Mouse (Mus musculus): Measurements from ENCODE around the gene Fbxo27. TPM values are rescaled to one million over a fixed set of nuclear protein-coding genes. Genes with fewer than 3 reads are reported as not detected.
A peak's percentile ranks its signal among the peaks of the same experiment; 100 is the strongest.
"Not testable (repeated sequence)": the region's sequence is repeated elsewhere in the genome, so short reads cannot be mapped to it uniquely, and the experiment has no call there.

The Fbxo27 gene
- polyA plus RNA-seq, 1 experiment, result 9.6 TPM

DNA sequence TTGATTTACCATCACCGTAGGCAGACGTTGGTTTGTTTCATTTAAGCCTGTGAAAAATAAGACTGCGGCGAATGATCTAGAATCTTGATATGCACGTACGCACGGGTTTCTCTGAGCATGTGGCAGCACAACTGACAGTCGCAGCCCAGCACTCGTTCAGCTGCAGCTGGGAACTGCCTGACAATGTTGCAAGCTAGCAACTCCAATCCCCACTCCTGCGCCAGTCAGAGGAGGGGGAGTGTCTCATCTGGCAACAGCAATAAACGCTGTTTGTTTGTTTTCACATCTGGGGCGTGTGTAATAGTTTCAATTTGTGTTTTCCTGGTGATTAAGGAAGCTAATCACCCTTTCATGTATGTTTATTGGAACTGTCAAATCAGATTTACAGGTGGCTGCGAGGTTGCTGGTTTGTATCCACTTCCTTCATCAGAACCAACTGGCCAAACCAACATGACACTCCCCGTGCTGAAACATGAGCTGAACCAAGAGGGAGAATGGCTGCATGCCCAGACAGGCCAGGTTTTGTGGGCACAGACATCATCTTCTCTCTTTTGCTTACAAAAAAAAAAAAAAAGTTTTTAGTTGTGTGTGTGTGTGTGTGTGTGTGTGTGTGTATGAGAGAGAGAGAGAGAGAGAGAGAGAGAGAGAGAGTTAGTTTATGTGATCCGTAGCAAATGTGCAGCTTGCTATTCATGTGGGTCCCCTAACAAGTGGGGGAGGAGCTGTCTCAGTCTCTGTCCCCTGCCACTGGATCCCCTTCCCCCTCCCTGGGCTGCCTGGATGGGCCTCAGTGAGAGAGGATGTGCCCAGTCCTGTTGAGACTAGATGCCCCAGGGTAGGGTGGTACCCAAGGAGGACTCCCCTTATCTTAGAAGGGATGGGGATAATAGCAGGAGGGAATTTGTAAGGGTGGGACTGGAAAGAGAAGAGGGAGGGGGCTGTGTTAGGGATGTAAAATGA is 26.7 kb upstream of the Fbxo27 start:
- H3K4me1 ChIP-seq (ENCODE audit: control insufficient read depth, insufficient read depth, low read length), result peaks cover 2% of the 10 kb centered on the region
- no peaks in the 10 kb centered on the region for H3K9me3 ChIP-seq (replicated peaks; ENCODE audit: control insufficient read depth, insufficient read depth, low read length, poor library complexity, severe bottlenecking)
- H3K4me3 ChIP-seq (ENCODE audit: low read depth, low read length), result no peak overlapping the region
- H3K27me3 ChIP-seq (ENCODE audit: control insufficient read depth, insufficient read depth, low read length, poor library complexity, severe bottlenecking), result no peaks in the 10 kb centered on the region
- no peak overlapping the region; the same call in 1 of the 2 replicates for H3K9ac ChIP-seq (ENCODE audit: low read depth, poor library complexity, severe bottlenecking)
- TF ChIP-seq POLR2A (IDR thresholded peaks at IDR 0.05; ENCODE audit: insufficient read depth, low read length) (no peak), CTCF (IDR thresholded peaks at IDR 0.05; ENCODE audit: low read depth, low read length) (no peak), EP300 (IDR thresholded peaks at IDR 0.05; ENCODE audit: insufficient read depth, low read depth, low read length) (no peak)
- no peaks in the 10 kb centered on the region for H3K36me3 ChIP-seq (ENCODE audit: control insufficient read depth, insufficient read depth, low read length, poor library complexity, severe bottlenecking)
- peak overlapping the region; percentile 3 for H3K27ac ChIP-seq (ENCODE audit: insufficient read depth, low read length)

DNA sequence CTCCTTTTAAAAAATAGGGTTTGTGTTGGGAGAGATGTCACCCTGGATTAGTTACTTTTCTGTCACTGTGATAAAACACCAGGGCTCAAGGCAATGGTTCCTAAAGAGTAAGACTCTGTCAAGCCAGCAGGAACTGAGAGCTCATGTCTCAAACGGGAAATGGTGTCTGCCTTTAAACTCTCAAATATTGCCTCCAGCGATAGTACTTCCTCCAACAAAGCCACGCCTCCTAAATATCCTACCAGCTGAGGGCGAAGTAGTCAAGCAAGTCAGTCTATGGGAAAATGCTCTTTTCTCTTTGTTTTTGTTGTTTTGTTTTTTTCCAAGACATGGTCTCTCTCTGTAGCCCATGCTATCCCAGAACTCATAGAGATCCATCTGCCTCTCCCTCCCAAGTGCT is 21.5 kb upstream of the Fbxo27 start:
- TF ChIP-seq POLR2A (IDR thresholded peaks at IDR 0.05; ENCODE audit: insufficient read depth, low read length) (no peak), EP300 (IDR thresholded peaks at IDR 0.05; ENCODE audit: insufficient read depth, low read depth, low read length) (no peak), CTCF (IDR thresholded peaks at IDR 0.05; ENCODE audit: low read depth, low read length) (no peak)
- no peak overlapping the region for H3K4me3 ChIP-seq (ENCODE audit: low read depth, low read length)
- H3K9me3 ChIP-seq (replicated peaks; ENCODE audit: control insufficient read depth, insufficient read depth, low read length, poor library complexity, severe bottlenecking), result 0 out of 2 replicates have a peak, but pooled peaks cover 2% of the 10 kb centered on the region
- no peaks in the 10 kb centered on the region for H3K36me3 ChIP-seq (ENCODE audit: control insufficient read depth, insufficient read depth, low read length, poor library complexity, severe bottlenecking)
- no peak overlapping the region for H3K27ac ChIP-seq (ENCODE audit: insufficient read depth, low read length)
- peaks cover 4% of the 10 kb centered on the region for H3K4me1 ChIP-seq (ENCODE audit: control insufficient read depth, insufficient read depth, low read length)
- no peaks in the 10 kb centered on the region for H3K27me3 ChIP-seq (ENCODE audit: control insufficient read depth, insufficient read depth, low read length, poor library complexity, severe bottlenecking)
- H3K9ac ChIP-seq (ENCODE audit: low read depth, poor library complexity, severe bottlenecking), result no peak overlapping the region

GRCm38 (mm10) chr7:28672276-28672675 is 20.4 kb upstream of the Fbxo27 start:
- Histone ChIP-seq H3K27ac (ENCODE audit: insufficient read depth, low read length) (no peak overlapping the region), H3K9me3 (replicated peaks; ENCODE audit: control insufficient read depth, insufficient read depth, low read length, poor library complexity, severe bottlenecking) (0 out of 2 replicates have a peak, but pooled peaks cover 2% of the 10 kb centered on the region), H3K9ac (ENCODE audit: low read depth, poor library complexity, severe bottlenecking) (no peak overlapping the region), H3K4me3 (ENCODE audit: low read depth, low read length) (no peak overlapping the region), H3K36me3 (ENCODE audit: control insufficient read depth, insufficient read depth, low read length, poor library complexity, severe bottlenecking) (no peaks in the 10 kb centered on the region), H3K27me3 (ENCODE audit: control insufficient read depth, insufficient read depth, low read length, poor library complexity, severe bottlenecking) (no peaks in the 10 kb centered on the region), H3K4me1 (ENCODE audit: control insufficient read depth, insufficient read depth, low read length) (peaks cover 2% of the 10 kb centered on the region)
- TF ChIP-seq CTCF (IDR thresholded peaks at IDR 0.05; ENCODE audit: low read depth, low read length) (no peak), POLR2A (IDR thresholded peaks at IDR 0.05; ENCODE audit: insufficient read depth, low read length) (no peak), EP300 (IDR thresholded peaks at IDR 0.05; ENCODE audit: insufficient read depth, low read depth, low read length) (no peak)

DNA sequence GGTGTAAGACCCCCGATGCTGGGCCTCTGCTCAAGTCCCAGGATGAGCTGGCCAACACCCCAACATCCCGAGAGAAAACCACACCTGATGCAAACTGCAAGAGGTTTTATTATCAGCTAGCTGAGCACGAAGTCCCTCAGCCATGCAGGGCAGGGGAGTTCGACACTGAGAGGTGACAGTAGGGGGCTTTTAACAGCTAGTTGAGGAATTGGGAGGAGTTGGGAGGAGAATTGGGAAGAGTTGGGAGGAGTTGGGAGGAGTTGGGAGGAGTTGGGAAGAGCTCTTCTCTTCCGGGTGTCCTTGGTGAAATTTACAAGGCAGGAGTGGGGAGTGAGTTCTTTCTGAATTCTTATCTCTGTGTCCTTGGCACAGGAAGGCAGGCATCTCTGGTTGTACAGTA is 19.9 kb upstream of the Fbxo27 start:
- not testable (repeated sequence) for H3K4me1 ChIP-seq (ENCODE audit: control insufficient read depth, insufficient read depth, low read length); H3K9ac ChIP-seq (ENCODE audit: low read depth, poor library complexity, severe bottlenecking); H3K9me3 ChIP-seq (replicated peaks; ENCODE audit: control insufficient read depth, insufficient read depth, low read length, poor library complexity, severe bottlenecking); H3K36me3 ChIP-seq (ENCODE audit: control insufficient read depth, insufficient read depth, low read length, poor library complexity, severe bottlenecking); H3K27me3 ChIP-seq (ENCODE audit: control insufficient read depth, insufficient read depth, low read length, poor library complexity, severe bottlenecking); H3K27ac ChIP-seq (ENCODE audit: insufficient read depth, low read length); H3K4me3 ChIP-seq (ENCODE audit: low read depth, low read length)

DNA sequence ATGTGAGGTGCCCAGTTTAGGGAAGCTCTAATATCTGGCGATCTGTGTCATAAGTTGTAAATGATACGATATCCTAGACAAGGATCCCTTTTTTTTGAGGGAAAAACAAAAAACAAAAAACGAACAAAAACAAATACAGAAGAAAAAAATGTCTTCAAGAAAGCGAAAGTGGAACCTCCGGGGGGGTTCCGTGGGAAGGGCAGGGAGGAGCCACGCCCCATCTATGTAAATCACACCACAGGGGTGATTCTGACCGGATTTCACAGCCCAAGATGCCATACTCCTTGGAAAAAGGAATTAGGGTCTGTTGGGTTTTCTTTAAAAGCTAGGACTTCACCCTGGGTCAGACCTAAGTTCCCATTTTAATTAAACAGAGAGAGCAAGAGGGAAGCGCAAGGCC is 17.7 kb upstream of the Fbxo27 start:
- Histone ChIP-seq H3K4me1 (ENCODE audit: control insufficient read depth, insufficient read depth, low read length) (peaks cover 4% of the 10 kb centered on the region), H3K36me3 (ENCODE audit: control insufficient read depth, insufficient read depth, low read length, poor library complexity, severe bottlenecking) (no peaks in the 10 kb centered on the region), H3K27me3 (ENCODE audit: control insufficient read depth, insufficient read depth, low read length, poor library complexity, severe bottlenecking) (no peaks in the 10 kb centered on the region), H3K27ac (ENCODE audit: insufficient read depth, low read length) (no peak overlapping the region), H3K4me3 (ENCODE audit: low read depth, low read length) (peak overlapping the region; percentile 39; the same call in 1 of the 2 replicates), H3K9me3 (replicated peaks; ENCODE audit: control insufficient read depth, insufficient read depth, low read length, poor library complexity, severe bottlenecking) (0 out of 2 replicates have a peak, but pooled peaks cover 2% of the 10 kb centered on the region), H3K9ac (ENCODE audit: low read depth, poor library complexity, severe bottlenecking) (no peak overlapping the region)
- TF ChIP-seq EP300 (IDR thresholded peaks at IDR 0.05; ENCODE audit: insufficient read depth, low read depth, low read length) (no peak), CTCF (IDR thresholded peaks at IDR 0.05; ENCODE audit: low read depth, low read length) (no peak), POLR2A (IDR thresholded peaks at IDR 0.05; ENCODE audit: insufficient read depth, low read length) (no peak)

DNA sequence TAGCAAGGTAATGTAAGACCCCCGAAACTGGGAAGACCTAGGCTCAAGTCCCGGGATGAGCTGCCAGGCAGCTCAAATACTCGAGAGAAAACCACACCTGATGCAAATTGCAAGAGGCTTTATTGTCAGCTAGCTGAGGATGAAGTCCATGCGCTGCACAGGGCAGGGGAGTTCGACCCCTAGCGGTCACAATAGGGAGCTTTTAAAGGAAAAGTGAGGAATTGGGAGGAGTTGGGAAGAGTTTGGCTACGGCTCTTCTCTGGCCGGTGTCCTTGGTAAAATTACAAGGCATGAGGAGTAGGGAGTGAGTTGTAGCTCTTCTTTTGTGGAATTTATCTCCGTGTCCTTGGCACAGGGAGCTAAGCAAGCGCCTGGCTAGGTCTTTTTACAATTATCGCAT is 16.9 kb upstream of the Fbxo27 start:
- H3K27ac ChIP-seq (ENCODE audit: insufficient read depth, low read length), result peak overlapping the region; percentile 80
- H3K9me3 ChIP-seq (replicated peaks; ENCODE audit: control insufficient read depth, insufficient read depth, low read length, poor library complexity, severe bottlenecking), result 0 out of 2 replicates have a peak, but pooled peaks cover 2% of the 10 kb centered on the region
- TF ChIP-seq EP300 (IDR thresholded peaks at IDR 0.05; ENCODE audit: insufficient read depth, low read depth, low read length) (0 out of 2 replicates have a peak, but pooled peaks have one; percentile 25), CTCF (IDR thresholded peaks at IDR 0.05; ENCODE audit: low read depth, low read length) (peak; percentile 76), POLR2A (IDR thresholded peaks at IDR 0.05; ENCODE audit: insufficient read depth, low read length) (no peak)
- H3K4me1 ChIP-seq (ENCODE audit: control insufficient read depth, insufficient read depth, low read length), result peaks cover 4% of the 10 kb centered on the region
- H3K9ac ChIP-seq (ENCODE audit: low read depth, poor library complexity, severe bottlenecking), result peak overlapping the region; percentile 10; the same call in 1 of the 2 replicates
- no peaks in the 10 kb centered on the region for H3K36me3 ChIP-seq (ENCODE audit: control insufficient read depth, insufficient read depth, low read length, poor library complexity, severe bottlenecking)
- H3K27me3 ChIP-seq (ENCODE audit: control insufficient read depth, insufficient read depth, low read length, poor library complexity, severe bottlenecking), result no peaks in the 10 kb centered on the region
- peak overlapping the region; percentile 39 for H3K4me3 ChIP-seq (ENCODE audit: low read depth, low read length)
